Mouse (Mus musculus): ENCODE results near the gene Ahcyl2. TPM values are rescaled to one million over a fixed set of nuclear protein-coding genes. Genes with fewer than 3 reads are reported as not detected.

Gene Ahcyl2
- total and polyA plus RNA-seq, 3 experiments = 50.0 to 204 (median 184) TPM

GRCm38 (mm10) chr6:29751466-29752152, 16.2 kb upstream of the Ahcyl2 start:
- H3K9ac ChIP-seq (ENCODE audit: insufficient read depth, low read depth) = no peak overlapping the region
- no peak overlapping the region for H3K27ac ChIP-seq (ENCODE audit: insufficient read depth, low read depth)
- DNase-seq (ENCODE audit: extremely low read depth) = no peak
- no peaks in the 10 kb centered on the region for H3K79me2 ChIP-seq (replicated peaks; ENCODE audit: control insufficient read depth, extremely low read depth, insufficient read depth, poor library complexity, severe bottlenecking)
- dilution Hi-C loops (cut with MboI; ENCODE audit: extremely low pct_ligation_motif_present, extremely low pct_unique_long_range_greater_than_20kb, low sequenced_read_pairs) = no loop called here
- peaks cover 12% of the 10 kb centered on the region for H3K9me3 ChIP-seq (replicated peaks; ENCODE audit: low read length)
- in situ Hi-C loops (cut with MboI; ENCODE audit: low pct_ligation_motif_present, low pct_unique_long_range_greater_than_20kb, low sequenced_read_pairs) = no loop called here
- H3K27me3 ChIP-seq (replicated peaks) = no peaks in the 10 kb centered on the region
- no peak for TF ChIP-seq JUND (conservative IDR thresholded peaks at IDR 0.05; ENCODE audit: low read depth, low read length)
- TF ChIP-seq ZNF384 (IDR thresholded peaks at IDR 0.05; ENCODE audit: low read depth, low read length) = no peak
- no peak for TF ChIP-seq KAT2A (IDR thresholded peaks at IDR 0.05; ENCODE audit: insufficient replicate concordance, low read length)
- TF ChIP-seq NELFE (IDR thresholded peaks at IDR 0.05; ENCODE audit: low read depth, low read length) = no peak
- TF ChIP-seq MEF2A (IDR thresholded peaks at IDR 0.05; ENCODE audit: borderline replicate concordance, low read depth, low read length) = no peak
- no peak for TF ChIP-seq RAD21 (IDR thresholded peaks at IDR 0.05; ENCODE audit: low read depth, low read length)
- no peak for TF ChIP-seq PAX5 (IDR thresholded peaks at IDR 0.05; ENCODE audit: low read length)
- TF ChIP-seq RCOR1 (conservative IDR thresholded peaks at IDR 0.05; ENCODE audit: low read depth, low read length) = no peak
- TF ChIP-seq TBP (conservative IDR thresholded peaks at IDR 0.05; ENCODE audit: low read depth, low read length) = no peak
- TF ChIP-seq CHD2 (IDR thresholded peaks at IDR 0.05; ENCODE audit: low read length) = no peak
- TF ChIP-seq MXI1 (IDR thresholded peaks at IDR 0.05; ENCODE audit: low read depth, low read length) = no peak
- TF ChIP-seq IRF4 (IDR thresholded peaks at IDR 0.05; ENCODE audit: low read depth, low read length) = no peak
- TF ChIP-seq ZC3H11A (IDR thresholded peaks at IDR 0.05; ENCODE audit: low read depth, low read length) = no peak
- TF ChIP-seq BHLHE40 (IDR thresholded peaks at IDR 0.05; ENCODE audit: low read depth, low read length) = no peak
- no peak for TF ChIP-seq UBTF (IDR thresholded peaks at IDR 0.05; ENCODE audit: low read depth, low read length)
- TF ChIP-seq POLR2A (IDR thresholded peaks at IDR 0.05; ENCODE audit: low read depth, low read length) = no peak
- no peak for TF ChIP-seq POLR2AphosphoS2 (IDR thresholded peaks at IDR 0.05; ENCODE audit: low read depth, low read length)
- TF ChIP-seq MAZ (IDR thresholded peaks at IDR 0.05; ENCODE audit: low read depth, low read length) = no peak
- no peaks in the 10 kb centered on the region for H3K36me3 ChIP-seq (replicated peaks in 1 of 2; ENCODE audit: control insufficient read depth in 1 of 2, insufficient read depth in 1 of 2, low read length in 1 of 2)
- H3K4me2 ChIP-seq (ENCODE audit: insufficient read depth, low read depth, poor library complexity, severe bottlenecking) = peak overlapping the region; percentile 58; the same call in 1 of the 2 replicates
- H3K4me1 ChIP-seq (ENCODE audit: control insufficient read depth in 1 of 2, insufficient read depth in 2 of 2) = peaks cover 7 to 15% of the 10 kb centered on the region in 2 experiments
- H3K4me3 ChIP-seq (replicated peaks in 1 of 3; ENCODE audit: low read depth in 2 of 3, low read length in 2 of 3, poor library complexity in 1 of 3) = no peak overlapping the region

- dilution Hi-C loops (cut with MboI; ENCODE audit: extremely low pct_ligation_motif_present, extremely low pct_unique_long_range_greater_than_20kb, low sequenced_read_pairs) = no loop called here
- DNase-seq (ENCODE audit: extremely low read depth) = no peak
- no peaks in the 10 kb centered on the region for H3K79me2 ChIP-seq (replicated peaks; ENCODE audit: control insufficient read depth, extremely low read depth, insufficient read depth, poor library complexity, severe bottlenecking)
- TF ChIP-seq ZMIZ1 (IDR thresholded peaks at IDR 0.05; ENCODE audit: low read depth, low read length) (no peak), SMC3 (IDR thresholded peaks at IDR 0.05; ENCODE audit: low read depth, low read length) (no peak), CHD1 (IDR thresholded peaks at IDR 0.05; ENCODE audit: low read depth, low read length) (no peak), CTCF (conservative IDR thresholded peaks at IDR 0.05 in 1 of 2, IDR thresholded peaks at IDR 0.05 in 1 of 2; ENCODE audit: low read depth in 2 of 2, low read length in 2 of 2) (no peak), JUND (conservative IDR thresholded peaks at IDR 0.05; ENCODE audit: low read depth, low read length) (no peak), JUN (IDR thresholded peaks at IDR 0.05; ENCODE audit: insufficient read depth, low read depth, low read length) (no peak), NELFE (IDR thresholded peaks at IDR 0.05; ENCODE audit: low read depth, low read length) (no peak), TCF12 (IDR thresholded peaks at IDR 0.05; ENCODE audit: low read depth, low read length) (no peak), BHLHE40 (IDR thresholded peaks at IDR 0.05; ENCODE audit: low read depth, low read length) (no peak), EP300 (IDR thresholded peaks at IDR 0.05; ENCODE audit: low read length) (no peak)
- H3K9me3 ChIP-seq (replicated peaks; ENCODE audit: low read length) = peaks cover 5% of the 10 kb centered on the region
- H3K36me3 ChIP-seq (replicated peaks in 1 of 2; ENCODE audit: control insufficient read depth in 1 of 2, insufficient read depth in 1 of 2, low read length in 1 of 2) = no peaks in the 10 kb centered on the region
- H3K4me1 ChIP-seq (ENCODE audit: control insufficient read depth in 1 of 2, insufficient read depth in 2 of 2) = peaks cover 7 to 15% of the 10 kb centered on the region in 2 experiments
- H3K27ac ChIP-seq (ENCODE audit: insufficient read depth, low read depth) = no peak overlapping the region
- H3K27me3 ChIP-seq (replicated peaks) = no peaks in the 10 kb centered on the region
- H3K9ac ChIP-seq (ENCODE audit: insufficient read depth, low read depth) = no peak overlapping the region
- no peak overlapping the region for H3K4me2 ChIP-seq (ENCODE audit: insufficient read depth, low read depth, poor library complexity, severe bottlenecking)
- no peak overlapping the region for H3K4me3 ChIP-seq (replicated peaks in 1 of 3; ENCODE audit: low read depth in 2 of 3, low read length in 2 of 3, poor library complexity in 1 of 3)
- in situ Hi-C loops (cut with MboI; ENCODE audit: low pct_ligation_motif_present, low pct_unique_long_range_greater_than_20kb, low sequenced_read_pairs) = no loop called here
These were observed 14.5 kb upstream of the Ahcyl2 start for GRCm38 (mm10) chr6:29753336-29753735.

All from CH12.LX (cell line).